Mouse (Mus musculus) C2C12 (cell line): ENCODE measurements around the gene Stap2. TPM values are rescaled to one million over a fixed set of nuclear protein-coding genes. Genes with fewer than 3 reads are reported as not detected.

ENCODE experiments used
- H3K27me3 ChIP-seq: one replicate; pipeline ENCODE4 v1.6.1; 2011; ENCODE audit not compliant: control insufficient read depth, insufficient read depth, insufficient read length
- H3K36me3 ChIP-seq: one replicate; pipeline ENCODE4 v1.6.1; 2011; ENCODE audit not compliant: control insufficient read depth, insufficient read depth
- H3K4me3 ChIP-seq: one replicate; pipeline ENCODE4 v1.5.1; 2011; ENCODE audit warnings: mild to moderate bottlenecking, control low read depth; ENCODE audit not compliant: poor library complexity, insufficient read depth, severe bottlenecking
- H3K79me2 ChIP-seq: one replicate; pipeline ENCODE4 v1.6.1; 2011; ENCODE audit not compliant: control insufficient read depth, insufficient read depth
- H3K79me3 ChIP-seq: one replicate; pipeline ENCODE4 v1.6.1; 2011; ENCODE audit warnings: low read depth, control low read depth
- H3ac ChIP-seq: one replicate; pipeline ENCODE3; 2011; ENCODE audit warnings: low read depth; ENCODE audit not compliant: control insufficient read depth, insufficient read length
- CEBPB ChIP-seq: IDR thresholded peaks from one replicate; pipeline ENCODE4 v1.6.1; 2011; ENCODE audit warnings: low read depth, mild to moderate bottlenecking, control low read depth, moderate library complexity
- CTCF ChIP-seq: IDR thresholded peaks from one replicate; pipeline ENCODE4 v1.5.1; 2011; ENCODE audit not compliant: control insufficient read depth, insufficient read depth, insufficient read length
- FOSL1 ChIP-seq: IDR thresholded peaks from one replicate; pipeline ENCODE4 v1.8.0; 2011; ENCODE audit warnings: mild to moderate bottlenecking, low read length; ENCODE audit not compliant: poor library complexity, insufficient read depth, severe bottlenecking
- MAX ChIP-seq: IDR thresholded peaks from one replicate; pipeline ENCODE4 v1.6.1; 2011; ENCODE audit warnings: mild to moderate bottlenecking, control low read depth
- MYOD1 ChIP-seq: IDR thresholded peaks from one replicate; pipeline ENCODE4 v1.6.1; 2011; ENCODE audit warnings: low read depth; ENCODE audit not compliant: control insufficient read depth, insufficient read length
- MYOG ChIP-seq: IDR thresholded peaks from one replicate; pipeline ENCODE4 v1.6.1; 2011; ENCODE audit not compliant: control insufficient read depth, insufficient read length; ENCODE audit errors: extremely low read depth
- USF1 ChIP-seq: IDR thresholded peaks from one replicate; pipeline ENCODE4 v1.6.1; 2011; ENCODE audit warnings: low read depth, mild to moderate bottlenecking, control low read depth, moderate library complexity
- polyA plus RNA-seq: library from polyadenylated mRNA; unstranded; fragments of >200 nt; fragmentation: generic; extraction: Trizol; gene quantifications from one replicate; pipeline ENCODE4 v1.2.1, GENCODE M21; 2012; ENCODE audit warnings: missing spikeins

Stap2 gene
- polyA plus RNA-seq, 1 experiment: 0.48 TPM

- Histone ChIP-seq H3K4me3 (no peak overlapping the region), H3ac (peak overlapping the region; percentile 15), H3K79me2 (peaks cover 96% of the 10 kb centered on the region), H3K27me3 (no peaks in the 10 kb centered on the region), H3K36me3 (peaks cover 34% of the 10 kb centered on the region), H3K79me3 (peaks cover 77% of the 10 kb centered on the region)
- no peak for TF ChIP-seq USF1
- TF ChIP-seq CEBPB: no peak
- no peak for TF ChIP-seq MYOG
Measured at GRCm38 (mm10) chr17:56030238-56030870, 25.0 kb upstream of the Stap2 start.

- H3K79me2 ChIP-seq: peaks cover 96% of the 10 kb centered on the region
- TF ChIP-seq USF1 (no peak), MAX (no peak), CEBPB (no peak), MYOD1 (no peak), CTCF (no peak), MYOG (no peak), FOSL1 (no peak)
- H3K27me3 ChIP-seq: no peaks in the 10 kb centered on the region
- H3K4me3 ChIP-seq: no peak overlapping the region
- H3K36me3 ChIP-seq: peaks cover 35% of the 10 kb centered on the region
- peaks cover 78% of the 10 kb centered on the region for H3K79me3 ChIP-seq
- H3ac ChIP-seq: no peak overlapping the region
Measured at GRCm38 (mm10) chr17:56027801-56028441, 22.5 kb upstream of the Stap2 start.

- Histone ChIP-seq H3K36me3 (peaks cover 33% of the 10 kb centered on the region), H3K79me2 (peaks cover 96% of the 10 kb centered on the region), H3K27me3 (no peaks in the 10 kb centered on the region), H3ac (no peak overlapping the region), H3K4me3 (no peak overlapping the region), H3K79me3 (peaks cover 77% of the 10 kb centered on the region)
- TF ChIP-seq MAX (no peak), FOSL1 (no peak), USF1 (no peak), MYOD1 (no peak), CEBPB (no peak), CTCF (no peak), MYOG (no peak)
Measured at GRCm38 (mm10) chr17:56026881-56027280, 21.5 kb upstream of the Stap2 start.

GRCm38 (mm10) chr17:56026303-56026702 is 20.9 kb upstream of the Stap2 start:
- H3K79me2 ChIP-seq: peaks cover 96% of the 10 kb centered on the region
- H3K36me3 ChIP-seq: peaks cover 33% of the 10 kb centered on the region
- H3K27me3 ChIP-seq: no peaks in the 10 kb centered on the region
- H3K4me3 ChIP-seq: no peak overlapping the region
- no peak overlapping the region for H3ac ChIP-seq
- no peak for TF ChIP-seq MYOG
- peak; percentile 76 for TF ChIP-seq USF1
- TF ChIP-seq MAX: peak; percentile 96
- no peak for TF ChIP-seq CEBPB
- TF ChIP-seq FOSL1: no peak
- TF ChIP-seq MYOD1: no peak
- peaks cover 79% of the 10 kb centered on the region for H3K79me3 ChIP-seq

- Histone ChIP-seq H3K36me3 (peaks cover 37% of the 10 kb centered on the region), H3K79me2 (peaks cover 96% of the 10 kb centered on the region)
- TF ChIP-seq CEBPB (no peak), CTCF (no peak), MAX (no peak), MYOD1 (no peak), MYOG (no peak), FOSL1 (no peak), USF1 (no peak)
Measured at GRCm38 (mm10) chr17:56024931-56025330, 19.5 kb upstream of the Stap2 start.

GRCm38 (mm10) chr17:56024476-56024875 is 19.1 kb upstream of the Stap2 start:
- H3ac ChIP-seq: no peak overlapping the region
- H3K4me3 ChIP-seq: no peak overlapping the region
- no peaks in the 10 kb centered on the region for H3K27me3 ChIP-seq
- H3K79me2 ChIP-seq: peaks cover 96% of the 10 kb centered on the region
- H3K36me3 ChIP-seq: peaks cover 37% of the 10 kb centered on the region
- peaks cover 64% of the 10 kb centered on the region for H3K79me3 ChIP-seq
- TF ChIP-seq MYOD1 (no peak), USF1 (no peak), FOSL1 (no peak), MAX (no peak), CTCF (no peak), MYOG (no peak), CEBPB (no peak)

More at GRCm38 (mm10) chr17:56024931-56025330, 19.5 kb upstream of the Stap2 start:
- no peak overlapping the region for H3K4me3 ChIP-seq
- H3K79me3 ChIP-seq: peaks cover 69% of the 10 kb centered on the region
- H3K27me3 ChIP-seq: no peaks in the 10 kb centered on the region
- no peak overlapping the region for H3ac ChIP-seq
